Mouse (Mus musculus) brain, embryonic 14.5 days (tissue): ENCODE measurements around the gene Fam210b. TPM values are rescaled to one million over a fixed set of nuclear protein-coding genes. Genes with fewer than 3 reads are reported as not detected.
"Not testable (repeated sequence)": the region's sequence is repeated elsewhere in the genome, so short reads cannot be mapped to it uniquely, and the experiment has no call there.

ENCODE experiments used
- DNase-seq: peaks from one replicate; pipeline ENCODE4 v3.0.0-alpha.2; 2011; ENCODE audit warnings: low read depth
- CTCF ChIP-seq: fragments of 200-500 bp; IDR thresholded peaks from 2 replicates; pipeline ENCODE4 v1.5.1; 2012; ENCODE audit warnings: inconsistent platforms, mild to moderate bottlenecking, moderate library complexity, borderline replicate concordance; ENCODE audit not compliant: insufficient read depth, insufficient read length; ENCODE audit errors: extremely low read depth
- POLR2A ChIP-seq: fragments of 200-500 bp; IDR thresholded peaks from 2 replicates; pipeline ENCODE4 v1.6.1; 2012; ENCODE audit warnings: mild to moderate bottlenecking, inconsistent platforms, borderline replicate concordance; ENCODE audit not compliant: poor library complexity, insufficient read depth, insufficient read length, severe bottlenecking; ENCODE audit errors: extremely low read depth
- polyA plus RNA-seq: library from polyadenylated mRNA; depleted of rRNA; stranded (reverse); fragments of >200 nt; gene quantifications from 2 replicates; pipeline ENCODE4 v1.2.3, GENCODE M21; 2012; rRNA removed

Gene Fam210b
- polyA plus RNA-seq, result 21.6 and 29.5 TPM in 2 replicates

DNA sequence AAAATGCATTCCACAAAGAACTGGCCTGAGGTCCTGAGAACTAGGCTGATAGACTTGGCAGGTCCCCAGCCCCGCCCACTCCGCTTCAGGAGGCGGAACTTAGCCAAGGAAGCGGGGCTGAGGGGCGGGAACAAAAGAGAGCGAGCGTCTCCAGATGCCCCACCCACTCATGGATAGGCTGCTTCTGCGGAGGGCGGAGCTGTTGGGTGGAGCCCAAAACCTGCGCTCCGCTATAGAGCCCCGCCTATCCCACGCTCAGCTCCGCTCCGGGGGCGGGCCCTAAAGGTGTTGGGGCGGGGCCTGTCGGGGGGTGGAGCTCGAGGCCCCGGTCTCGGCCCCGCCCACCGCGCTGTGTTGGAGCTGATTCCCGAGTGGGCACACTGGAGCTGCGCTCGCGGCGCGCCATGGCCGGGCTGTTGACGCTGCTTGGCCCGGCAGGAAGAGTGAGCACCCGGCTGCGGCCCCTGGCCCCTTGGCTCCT lies at the start of gene Fam210b:
Gene Fam210b (plus strand): TSS at position 308 of the 481 bp plus-strand sequence.
- DNase-seq, result peak; percentile 99
- TF ChIP-seq CTCF (no peak), POLR2A (peak; percentile 74)

DNA sequence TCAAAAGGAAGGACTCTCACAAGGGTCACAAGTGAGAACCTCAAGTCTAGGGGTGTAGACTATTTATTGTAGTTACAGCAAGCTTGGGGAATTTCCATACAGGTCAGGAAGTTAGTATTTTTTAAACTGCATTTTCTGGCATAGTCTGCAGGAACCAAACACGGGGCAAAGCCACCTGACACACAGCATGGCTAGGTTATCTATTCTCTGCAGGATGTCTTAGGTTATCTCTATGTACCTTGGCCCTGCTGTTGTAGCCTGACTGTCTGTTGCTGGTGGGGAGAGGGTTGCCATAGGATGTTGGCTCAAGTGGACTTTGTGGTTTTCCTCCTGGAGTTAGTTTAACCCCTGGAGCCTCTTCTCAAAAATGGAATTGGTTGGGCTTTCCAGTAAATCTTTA lies 47.3 kb upstream of the Fam210b start:
- DNase-seq, result no peak
- TF ChIP-seq POLR2A, result no peak
- no peak for TF ChIP-seq CTCF

DNA sequence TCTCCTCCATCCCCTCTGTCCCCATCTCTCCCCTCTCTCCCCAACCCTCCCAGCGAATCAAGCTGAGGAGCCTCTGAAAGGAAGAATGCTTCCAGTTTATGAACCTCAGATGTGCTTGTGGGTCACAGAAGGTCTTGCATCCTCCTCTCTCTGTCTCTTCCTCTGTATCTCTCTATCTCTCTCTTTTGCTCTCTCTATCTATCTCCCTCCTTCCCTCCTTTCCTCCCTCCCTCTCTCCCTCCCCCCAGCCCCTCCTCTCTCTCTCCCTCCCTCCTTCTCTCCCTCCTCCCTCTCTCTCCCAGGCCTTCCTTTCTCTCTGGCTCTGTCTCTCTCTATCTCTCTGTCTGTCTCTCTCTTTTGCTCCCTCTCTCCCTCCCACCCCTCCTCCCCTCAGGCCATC lies 46.8 kb upstream of the Fam210b start:
- no peak for TF ChIP-seq CTCF
- no peak for TF ChIP-seq POLR2A
- DNase-seq, result no peak

DNA sequence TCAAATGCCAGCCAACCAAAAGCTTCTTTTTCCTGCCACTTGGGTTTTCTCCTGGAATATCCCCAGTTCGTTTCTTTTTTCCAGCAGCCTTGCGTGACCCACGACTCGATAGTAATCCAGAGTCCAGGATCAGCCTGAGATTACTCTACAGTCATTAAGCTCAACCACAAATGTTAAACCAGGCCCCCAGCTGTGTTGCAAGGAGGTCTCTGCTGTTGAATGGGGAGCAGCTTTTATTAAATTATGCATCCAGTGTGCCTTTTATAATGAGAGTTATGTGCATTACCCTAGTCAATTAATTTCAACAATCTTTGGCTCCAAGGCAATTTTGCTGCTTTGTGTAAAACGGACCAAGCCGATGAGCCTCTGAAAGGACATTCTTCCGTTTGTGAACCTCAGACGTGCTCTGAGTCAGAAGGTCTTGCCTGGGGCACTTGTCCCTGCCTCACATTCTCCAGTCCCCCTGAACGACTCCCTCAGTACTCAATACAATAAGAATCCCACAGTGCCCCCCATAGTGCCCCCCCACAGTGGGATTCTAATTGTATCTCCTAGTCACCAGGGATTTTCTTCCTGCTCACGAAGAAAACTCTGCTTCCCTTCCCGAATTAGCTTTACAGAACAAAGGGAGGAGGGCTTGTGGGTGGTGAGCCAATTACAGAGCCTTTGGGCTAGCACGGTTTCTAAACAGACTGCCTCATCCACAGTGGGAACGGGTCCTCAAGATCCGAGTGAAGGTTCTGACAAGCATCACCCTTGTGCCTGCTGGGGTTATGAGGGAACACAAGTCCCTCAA lies 46.0 kb upstream of the Fam210b start:
- TF ChIP-seq POLR2A, result no peak
- TF ChIP-seq CTCF, result no peak
- peak; percentile 74 for DNase-seq

DNA sequence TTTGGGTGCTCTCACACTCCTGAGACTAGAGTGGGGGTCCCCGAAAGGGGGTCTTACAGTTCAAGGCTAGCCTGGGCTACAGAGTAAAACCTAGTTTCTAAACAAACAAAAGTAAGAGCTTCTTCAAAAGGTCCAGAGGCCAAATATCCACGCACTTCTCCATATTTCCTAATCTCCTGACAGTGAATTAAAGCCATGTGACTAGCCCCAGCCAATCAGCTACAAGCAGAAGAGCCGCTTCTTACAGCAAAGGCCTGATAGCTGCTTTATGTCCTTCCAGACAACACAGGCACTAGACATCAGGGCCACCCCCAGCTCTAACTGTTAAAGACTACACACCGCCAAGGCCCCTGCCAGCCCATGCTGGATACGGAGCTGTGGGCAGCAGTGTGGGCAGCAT lies 43.0 kb upstream of the Fam210b start:
- DNase-seq, result no peak
- TF ChIP-seq CTCF (no peak), POLR2A (no peak)

DNA sequence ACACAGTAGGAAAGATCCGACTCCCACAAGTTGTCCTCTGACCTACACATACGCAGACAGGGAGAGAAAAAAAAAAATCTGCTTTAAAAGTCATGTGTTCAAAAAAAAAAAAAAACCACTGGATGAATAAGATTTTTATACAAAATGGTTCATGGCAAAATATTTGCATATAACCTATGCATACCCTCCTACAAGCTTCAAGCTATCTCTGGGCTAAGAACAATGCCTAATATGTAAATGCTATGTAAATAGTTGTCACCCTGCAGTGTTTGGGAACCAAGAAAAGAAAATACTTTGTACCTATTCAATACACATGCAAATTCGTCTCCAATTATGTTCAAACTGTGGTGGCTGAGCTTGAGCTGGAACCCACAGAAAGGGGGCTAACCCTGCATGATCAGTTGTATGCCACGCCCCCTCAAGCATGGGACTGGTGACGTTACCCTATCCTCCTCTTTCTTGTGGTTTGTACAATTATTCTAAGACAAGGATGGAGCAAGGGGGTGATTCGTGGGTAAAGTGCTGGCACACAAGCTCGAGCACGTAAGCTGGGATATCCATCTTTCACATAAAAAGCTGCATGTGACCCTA lies 41.2 kb upstream of the Fam210b start:
- no peak for TF ChIP-seq CTCF
- TF ChIP-seq POLR2A, result no peak
- peak; percentile 79 for DNase-seq

DNA sequence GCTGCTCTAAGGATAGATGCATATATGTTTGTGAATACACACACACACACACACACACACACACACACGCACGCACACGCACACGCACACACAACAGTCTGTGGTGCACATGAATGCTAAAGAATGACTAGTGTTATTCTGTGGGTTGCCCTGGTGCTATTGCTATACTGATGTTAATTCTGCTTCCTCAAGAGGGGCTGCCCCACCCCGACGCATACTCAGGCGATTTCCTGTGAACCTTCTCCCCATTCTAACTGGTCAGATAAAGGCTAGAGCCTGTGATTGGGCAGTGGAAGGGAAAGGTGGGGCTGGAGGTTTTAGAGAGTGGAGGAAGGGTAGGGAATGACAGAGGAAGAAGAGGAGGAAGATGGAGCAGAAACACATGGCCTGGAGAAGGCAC lies 39.8 kb upstream of the Fam210b start:
- DNase-seq, result not testable (repeated sequence)

DNA sequence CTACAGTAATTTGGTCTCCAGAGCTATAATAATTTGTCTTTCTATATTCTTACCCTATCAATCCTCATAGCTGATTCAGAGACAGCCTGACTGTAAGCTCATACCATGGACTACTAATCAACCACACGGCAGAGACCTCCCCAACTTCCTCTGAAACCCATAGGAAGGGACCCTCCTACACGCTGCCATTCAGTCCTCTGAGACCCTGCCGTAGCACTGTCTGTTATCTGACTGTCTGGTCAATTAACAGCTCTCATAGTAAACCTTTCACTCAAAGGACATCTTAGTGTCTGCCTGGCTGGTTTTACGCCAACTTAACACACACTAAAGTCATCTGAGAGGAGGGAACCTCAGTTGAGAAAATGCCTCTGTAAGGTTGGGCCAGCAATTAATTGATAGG lies 38.8 kb upstream of the Fam210b start:
- TF ChIP-seq POLR2A (no peak), CTCF (no peak)
- DNase-seq, result no peak

DNA sequence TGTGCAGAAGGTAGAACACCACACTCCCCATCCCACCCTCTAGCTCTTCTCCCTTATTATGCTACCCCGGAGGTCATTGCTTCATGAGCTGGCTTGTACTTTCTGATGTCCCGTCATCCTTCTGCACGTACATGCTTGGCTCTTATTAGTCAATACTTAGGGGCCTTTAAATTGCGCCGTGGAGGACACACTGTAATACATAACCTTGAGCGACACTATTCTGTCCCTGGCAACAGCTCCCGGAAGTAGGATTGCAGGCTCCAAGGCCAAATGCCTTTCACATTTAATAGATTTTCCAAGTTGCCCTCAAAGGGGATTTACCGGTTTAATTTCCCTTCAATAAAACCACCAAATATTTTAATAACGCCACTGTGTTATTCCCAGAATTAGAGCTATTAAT lies 33.6 kb upstream of the Fam210b start:
- DNase-seq, result no peak
- TF ChIP-seq CTCF (no peak), POLR2A (no peak)

DNA sequence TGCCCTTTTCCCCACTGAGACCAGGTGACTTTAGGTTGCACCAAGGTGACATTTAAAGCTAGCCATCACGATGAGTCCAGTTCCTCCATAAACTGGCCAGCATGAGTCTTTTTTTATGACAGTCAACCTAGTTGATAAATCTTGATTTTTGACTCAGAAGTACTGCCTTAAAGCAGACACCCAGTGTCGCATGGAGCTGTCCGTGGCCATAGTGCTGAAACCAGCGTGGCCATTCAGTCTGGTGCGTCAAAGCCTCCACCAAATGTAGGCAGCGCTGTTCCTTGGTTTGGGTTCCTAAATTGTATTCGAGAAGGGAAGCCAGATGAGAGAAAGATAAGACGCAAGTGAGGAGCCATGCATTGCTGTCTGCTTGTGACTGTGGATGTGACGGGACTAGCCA lies 24.5 kb upstream of the Fam210b start:
- TF ChIP-seq POLR2A, result no peak
- no peak for TF ChIP-seq CTCF
- DNase-seq, result peak; percentile 64

DNA sequence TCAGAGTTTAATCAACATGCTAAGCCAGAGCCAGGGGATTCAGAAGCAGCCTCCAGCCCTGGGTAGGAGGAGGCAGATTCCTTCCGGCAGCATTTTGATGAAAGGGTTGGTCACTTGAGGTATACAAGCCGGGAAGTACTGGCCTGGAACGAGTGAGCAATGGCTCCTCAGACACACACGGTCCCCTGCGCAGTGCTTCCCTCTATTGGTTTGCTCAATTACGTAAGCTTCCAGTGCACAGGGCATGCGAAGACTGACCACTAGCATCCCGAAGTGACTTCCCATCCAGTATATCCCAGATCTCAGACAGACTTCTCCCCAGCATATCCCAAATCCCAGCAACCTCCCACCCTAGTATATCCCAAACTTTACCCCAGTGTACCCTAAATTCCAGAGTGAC lies 17.1 kb upstream of the Fam210b start:
- no peak for DNase-seq

DNA sequence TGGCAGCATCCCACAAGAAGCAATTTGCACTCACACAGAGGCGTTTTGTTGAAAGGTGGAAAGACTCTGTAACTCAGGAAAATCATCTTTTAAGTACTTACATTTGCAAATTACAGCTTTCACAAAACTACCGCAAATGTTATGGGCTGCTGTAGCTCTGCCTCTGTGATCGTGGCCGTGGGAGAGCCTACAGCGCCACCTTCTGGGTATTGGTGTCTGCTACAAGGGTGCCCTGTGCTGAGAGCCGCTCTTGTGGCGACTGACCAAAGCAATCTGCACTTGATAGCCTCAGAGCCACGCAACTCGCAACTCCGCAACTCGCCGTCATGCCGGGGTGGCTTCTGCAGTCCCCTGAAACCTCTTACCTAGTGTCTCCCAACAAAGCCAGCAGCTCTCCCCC lies 16.2 kb upstream of the Fam210b start:
- DNase-seq, result peak; percentile 90
- TF ChIP-seq CTCF, result peak; percentile 97
- TF ChIP-seq POLR2A, result no peak

More for the DNA sequence above, 17.1 kb upstream of the Fam210b start:
- TF ChIP-seq CTCF, result peak; percentile 5; the same call in 1 of the 2 replicates
- TF ChIP-seq POLR2A, result no peak

DNA sequence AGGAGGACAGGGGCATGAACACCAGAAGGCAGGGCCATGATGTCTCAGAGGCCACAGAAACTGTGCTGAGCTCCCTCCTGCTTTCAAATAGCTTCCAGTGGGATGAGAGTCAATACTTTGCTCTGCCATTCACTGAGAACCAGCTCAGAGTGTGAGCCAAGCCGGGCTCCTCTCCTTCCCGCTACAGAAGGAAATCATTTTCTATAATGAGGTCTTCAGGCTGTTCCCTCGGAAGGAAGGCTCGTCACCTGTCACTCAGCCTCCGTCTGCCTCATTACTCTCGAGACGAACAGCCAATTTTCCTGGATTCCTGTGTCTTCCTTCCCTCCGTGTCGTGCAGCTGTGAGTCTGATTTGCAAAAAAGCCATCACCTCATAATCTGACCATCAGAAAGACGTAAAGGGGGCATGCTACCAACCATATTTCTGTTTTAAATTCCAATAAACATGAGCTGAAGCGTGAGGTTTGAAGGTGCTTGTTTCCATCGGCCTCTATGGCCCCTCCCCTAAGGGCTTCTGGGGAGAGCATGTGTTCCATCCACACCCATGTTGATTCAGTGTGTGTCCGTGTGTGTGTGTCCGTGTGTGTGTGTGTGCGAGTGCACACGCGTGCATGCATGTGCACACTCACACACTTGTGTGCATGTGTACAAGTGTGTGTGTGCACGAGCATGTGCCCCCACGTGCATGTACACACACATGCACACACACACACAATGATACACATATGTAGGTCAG lies 7.0 kb upstream of the Fam210b start:
- TF ChIP-seq CTCF (no peak), POLR2A (no peak)
- DNase-seq, result peak; percentile 86
